Mouse (Mus musculus) testis, adult 2 months (tissue): ENCODE measurements at regions not wholly inside any gene's neighbourhood (a gene's known extent, or its start where the extent isn't known, plus 50 kb on each side); places are given as distances from the start of the nearest gene placed in this dataset.

Source experiments
- CTCF ChIP-seq: fragments of 200-500 bp; IDR thresholded peaks from 2 replicates; pipeline ENCODE4 v1.5.1; 2012; ENCODE audit warnings: low read depth, mild to moderate bottlenecking, inconsistent platforms, low read length, moderate library complexity; ENCODE audit not compliant: control insufficient read depth, insufficient read depth, insufficient replicate concordance
- POLR2A ChIP-seq: fragments of 200-500 bp; IDR thresholded peaks from 2 replicates; pipeline ENCODE4 v1.6.1; 2012; ENCODE audit warnings: low read depth, mild to moderate bottlenecking, inconsistent platforms, low read length, moderate library complexity; ENCODE audit not compliant: control insufficient read depth

GRCm38 (mm10) chr6:75756184-75756583 lies 741.4 kb downstream of the Gm9008 start:
- no peak for TF ChIP-seq POLR2A
- no peak for TF ChIP-seq CTCF
